Mouse (Mus musculus): ENCODE data around the gene Gm3194. TPM values are rescaled to one million over a fixed set of nuclear protein-coding genes. Genes with fewer than 3 reads are reported as not detected.
"Not testable (repeated sequence)": the region's sequence is repeated elsewhere in the genome, so short reads cannot be mapped to it uniquely, and the experiment has no call there.

Gene Gm3194
- 4.7 and 4.8 TPM in 2 replicates for polyA plus RNA-seq (2012; rRNA removed)

DNA sequence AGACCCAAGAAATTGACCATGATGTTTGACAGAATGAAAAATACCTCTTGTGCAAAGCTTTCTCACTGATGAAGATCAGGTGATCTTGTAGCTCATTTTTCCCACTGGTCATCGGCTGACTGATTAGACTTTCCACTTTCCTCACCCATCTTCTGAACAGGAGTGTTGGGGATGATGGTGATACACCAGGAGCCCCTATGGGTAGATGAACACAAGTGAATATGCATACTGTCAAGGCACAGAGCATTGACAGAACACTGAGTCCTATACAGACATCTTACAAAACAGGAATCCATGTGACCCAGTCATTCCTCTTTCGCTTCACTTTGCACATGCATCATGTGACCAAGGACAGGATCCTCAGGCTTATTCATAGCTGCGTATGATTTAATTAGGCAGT lies at the start of gene Gm3194:
TSS of gene Gm3194 (minus strand) at position 101 of the 400 bp plus-strand sequence.
- DNase-seq (ENCODE audit: low read depth), result not testable (repeated sequence)

DNA sequence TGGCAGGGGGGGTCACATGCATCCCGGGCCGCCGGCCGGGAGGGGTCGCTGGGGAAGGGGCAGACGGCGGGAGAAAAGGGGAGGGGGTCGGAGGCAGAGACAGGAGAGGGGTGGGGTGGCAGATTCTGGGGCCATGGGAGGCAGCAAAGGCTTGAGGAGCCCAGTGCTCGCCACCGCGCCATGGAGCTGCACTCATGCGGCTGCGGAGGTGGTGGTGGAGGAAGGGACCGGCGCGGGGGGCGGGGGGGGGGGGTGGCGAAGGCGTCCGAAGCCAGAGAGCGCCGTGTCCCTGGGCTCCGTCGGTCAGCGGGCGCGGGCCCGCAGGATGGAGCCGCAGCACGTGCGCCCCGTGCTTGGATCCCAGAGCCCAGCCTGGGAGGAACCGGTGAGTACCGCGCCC lies 46.1 kb upstream of the Gm3194 start, which contains the start of gene Gm3488:
TSS of gene Gm3488 (plus strand) at position 301 of the 400 bp plus-strand sequence.
- DNase-seq (ENCODE audit: low read depth), result not testable (repeated sequence)

DNA sequence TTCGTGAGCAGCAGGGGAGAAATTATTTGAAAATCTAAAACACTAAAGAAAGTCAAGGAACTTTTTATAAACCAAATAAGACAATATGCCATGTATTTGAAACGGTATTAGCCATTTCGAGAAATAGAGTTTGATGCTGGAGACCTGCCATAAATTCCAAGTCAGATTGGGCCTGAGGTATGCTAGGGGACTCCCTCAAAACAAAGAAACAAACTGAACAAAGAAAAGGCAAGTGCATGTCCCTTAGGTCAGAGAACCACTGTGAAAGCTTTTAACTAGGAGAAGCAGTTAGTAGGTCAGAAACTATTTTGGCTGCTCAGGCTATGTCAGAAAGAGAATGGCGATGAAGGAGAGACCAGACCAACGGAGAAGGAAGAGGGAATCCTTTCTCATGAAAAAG lies 28.6 kb upstream of the Gm3194 start, which contains the start of gene Gm3187:
TSS of gene Gm3187 (plus strand) at position 301 of the 400 bp plus-strand sequence.
- not testable (repeated sequence) for DNase-seq (ENCODE audit: low read depth)

DNA sequence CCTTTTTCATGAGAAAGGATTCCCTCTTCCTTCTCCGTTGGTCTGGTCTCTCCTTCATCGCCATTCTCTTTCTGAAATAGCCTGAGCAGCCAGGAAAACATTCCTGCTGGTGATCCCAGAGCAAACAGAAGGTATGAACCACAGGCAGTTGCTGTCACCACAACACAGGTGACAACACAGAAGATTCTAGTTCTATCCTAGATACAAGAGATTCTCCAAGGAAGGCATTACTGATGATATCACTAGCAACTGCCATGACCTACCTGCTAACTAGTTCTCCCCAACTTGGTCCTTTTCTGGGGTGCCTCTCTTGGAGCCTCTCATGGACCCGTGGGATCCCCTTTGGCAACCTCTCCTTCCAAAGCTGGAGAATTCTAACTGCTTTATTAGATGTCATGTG lies 22.5 kb upstream of the Gm3194 start, which contains the start of gene Gm8246:
TSS of gene Gm8246 (minus strand) at position 101 of the 400 bp plus-strand sequence.
- DNase-seq (ENCODE audit: low read depth), result not testable (repeated sequence)

DNA sequence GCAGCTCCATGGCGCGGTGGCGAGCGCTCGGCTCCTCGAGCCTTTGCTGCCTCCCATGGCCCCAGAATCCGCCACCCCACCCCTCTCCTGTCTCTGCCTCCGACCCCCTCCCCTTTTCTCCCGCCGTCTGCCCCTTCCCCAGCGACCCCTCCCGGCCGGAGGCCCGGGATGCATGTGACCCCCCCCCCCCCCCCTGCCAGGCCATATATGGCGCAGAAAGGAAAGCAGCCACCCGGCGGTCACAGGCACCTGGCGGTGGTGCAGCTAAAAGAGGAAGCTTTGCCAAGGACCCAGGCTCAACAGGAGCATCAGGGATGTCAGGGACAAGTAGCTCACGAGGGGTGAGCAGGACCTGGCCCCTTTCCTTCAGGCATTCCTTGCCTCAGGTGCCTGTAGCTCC lies 5.2 kb upstream of the Gm3194 start:
- not testable (repeated sequence) for DNase-seq (ENCODE audit: low read depth)

DNA sequence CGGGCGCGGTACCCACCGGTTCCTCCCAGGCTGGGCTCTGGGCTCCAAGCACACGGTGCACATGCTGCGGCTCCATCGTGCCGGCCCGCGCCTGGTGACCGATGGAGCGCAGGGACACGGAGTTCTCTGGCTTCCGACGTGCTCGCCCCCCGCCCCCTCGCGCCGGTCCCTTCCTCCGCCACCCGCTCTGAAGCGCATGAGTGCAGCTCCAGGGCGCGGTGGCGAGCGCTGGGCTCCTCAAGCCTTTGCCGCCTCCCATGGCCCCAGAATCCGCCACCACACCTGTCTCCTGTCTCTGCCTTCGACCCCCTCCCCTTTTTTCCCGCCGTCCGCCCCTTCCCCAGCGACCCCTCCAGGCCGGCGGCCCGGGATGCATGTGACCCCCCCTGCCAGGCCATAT lies 66.3 kb downstream of the Gm3194 start, which contains the start of gene Gm3500:
TSS of gene Gm3500 (minus strand) at position 101 of the 400 bp plus-strand sequence.
- DNase-seq (ENCODE audit: low read depth), result not testable (repeated sequence)

Other genes starting within 250 kb of the Gm3194 start
- gene Gm3526, start 194.9 kb downstream of the Gm3194 start, polyA plus RNA-seq (2012; rRNA removed), result not detected in 2 replicates
- not detected in 2 replicates for gene Gm3542, start 120.5 kb downstream of the Gm3194 start, polyA plus RNA-seq (2012; rRNA removed)
- gene Gm3500, start 66.4 kb downstream of the Gm3194 start, polyA plus RNA-seq (2012; rRNA removed), result 2.5 and 2.8 TPM in 2 replicates
- gene Gm8246, start 22.4 kb upstream of the Gm3194 start, polyA plus RNA-seq (2012; rRNA removed), result not detected in 2 replicates
- not detected in 2 replicates for gene Gm3187, start 28.7 kb upstream of the Gm3194 start, polyA plus RNA-seq (2012; rRNA removed)
- gene Gm3488, start 46.2 kb upstream of the Gm3194 start, polyA plus RNA-seq (2012; rRNA removed), result 10.7 and 12.0 TPM in 2 replicates
- 0.11 and 0.19 TPM in 2 replicates for gene Gm3532, start 83.0 kb upstream of the Gm3194 start, polyA plus RNA-seq (2012; rRNA removed)
- gene Gm8265, start 177.6 kb upstream of the Gm3194 start, polyA plus RNA-seq (2012; rRNA removed), result not detected in 2 replicates
- gene Gm9603, start 232.0 kb upstream of the Gm3194 start, polyA plus RNA-seq (2012; rRNA removed), result not detected in 2 replicates

Measured in brain, embryonic 14.5 days (tissue).